Mouse (Mus musculus) heart, adult 9 months (tissue): ENCODE data around the gene Cd7.
"Not testable (repeated sequence)": the region's sequence is repeated elsewhere in the genome, so short reads cannot be mapped to it uniquely, and the experiment has no call there.

Source experiments
- DNase-seq, 2 experiments: peaks; one replicate each; pipeline ENCODE4 v3.0.0; 2022; ENCODE audit warnings: low spot score in 2 of 2

Cd7 gene

GRCm38 (mm10) chr11:121039302-121039701 is at the start of gene Cd7:
Gene Cd7 (minus strand): TSS chr11:121039418.
- DNase-seq = no peak

- DNase-seq = no peak
Observed at GRCm38 (mm10) chr11:121088997-121089396, 49.8 kb upstream of the Cd7 start.

- DNase-seq = no peak
Observed at GRCm38 (mm10) chr11:121086296-121086695, 47.1 kb upstream of the Cd7 start.

GRCm38 (mm10) chr11:121085181-121085580 is 46.0 kb upstream of the Cd7 start:
- no peak for DNase-seq

- peak; percentile 37 to 48 for DNase-seq
Observed at GRCm38 (mm10) chr11:121082857-121083500, 43.8 kb upstream of the Cd7 start.

- DNase-seq = peak in 1 of 2 experiments; percentile 11
Observed at GRCm38 (mm10) chr11:121082250-121082649, 43.0 kb upstream of the Cd7 start.

- DNase-seq = no peak
Observed at GRCm38 (mm10) chr11:121081120-121081519, 41.9 kb upstream of the Cd7 start, which contains the start of gene Sectm1a. Gene Sectm1a (minus strand): TSS chr11:121081220.

GRCm38 (mm10) chr11:121080330-121080729 is 41.1 kb upstream of the Cd7 start:
- no peak for DNase-seq

- DNase-seq = no peak
Observed at GRCm38 (mm10) chr11:121075655-121076054, 36.4 kb upstream of the Cd7 start.

- DNase-seq = not testable (repeated sequence)
Observed at GRCm38 (mm10) chr11:121069662-121070061, 30.4 kb upstream of the Cd7 start.

- DNase-seq = no peak
Observed at GRCm38 (mm10) chr11:121067895-121068294, 28.7 kb upstream of the Cd7 start.

GRCm38 (mm10) chr11:121064197-121064596 is 25.0 kb upstream of the Cd7 start:
- DNase-seq = no peak

GRCm38 (mm10) chr11:121063379-121063778 is 24.2 kb upstream of the Cd7 start, which contains the start of gene Sectm1b:
Gene Sectm1b (minus strand): TSS chr11:121063569.
- DNase-seq = no peak

GRCm38 (mm10) chr11:121061615-121062014 is 22.4 kb upstream of the Cd7 start:
- no peak for DNase-seq

GRCm38 (mm10) chr11:121060401-121061067 is 21.3 kb upstream of the Cd7 start:
- DNase-seq = not testable (repeated sequence)

- no peak for DNase-seq
Observed at GRCm38 (mm10) chr11:121059471-121059870, 20.3 kb upstream of the Cd7 start.

- no peak for DNase-seq
Observed at GRCm38 (mm10) chr11:121058956-121059355, 19.7 kb upstream of the Cd7 start.

- DNase-seq = no peak
Observed at GRCm38 (mm10) chr11:121058122-121058521, 18.9 kb upstream of the Cd7 start.

GRCm38 (mm10) chr11:121056536-121057236 is 17.5 kb upstream of the Cd7 start:
- no peak for DNase-seq

- DNase-seq = peak; percentile 52 to 78
Observed at GRCm38 (mm10) chr11:121053536-121053935, 14.3 kb upstream of the Cd7 start.

- DNase-seq = no peak
Observed at GRCm38 (mm10) chr11:121052387-121052786, 13.2 kb upstream of the Cd7 start.

- DNase-seq = no peak
Observed at GRCm38 (mm10) chr11:121051793-121052192, 12.6 kb upstream of the Cd7 start.

- DNase-seq = no peak
Observed at GRCm38 (mm10) chr11:121049840-121050239, 10.6 kb upstream of the Cd7 start.
